Mouse (Mus musculus) heart, embryonic 11.5 days (tissue): Measurements from ENCODE around the gene Slc5a2. TPM values are rescaled to one million over a fixed set of nuclear protein-coding genes. Genes with fewer than 3 reads are reported as not detected.
A peak's percentile ranks its signal among the peaks of the same experiment; 100 is the strongest.

Experiments used
- ATAC-seq: fragments of 200-750 bp; cut with Nextera tagmentation; replicated peaks from 2 replicates; pipeline ENCODE4 v1.8.0; 2017; ENCODE audit warnings: moderate library complexity; ENCODE audit not compliant: insufficient number of reproducible peaks, low FRiP score, low TSS enrichment
- H3K27ac ChIP-seq: fragments of 300-500 bp; sonication (generic); 2 replicates; pipeline ENCODE4 v1.5.1; 2014; ENCODE audit warnings: mild to moderate bottlenecking, low read depth, low read length
- H3K27me3 ChIP-seq: fragments of 300-500 bp; sonication (generic); 2 replicates; pipeline ENCODE4 v1.6.1; 2014; ENCODE audit warnings: mild to moderate bottlenecking, low read length, mixed read lengths; ENCODE audit not compliant: control insufficient read depth, insufficient read depth
- H3K36me3 ChIP-seq: fragments of 300-500 bp; sonication (generic); 2 replicates; pipeline ENCODE4 v1.6.1; 2014; ENCODE audit warnings: mild to moderate bottlenecking, low read length, moderate library complexity, mixed read lengths; ENCODE audit not compliant: control insufficient read depth, insufficient read depth
- H3K4me1 ChIP-seq: fragments of 300-500 bp; sonication (generic); 2 replicates; pipeline ENCODE4 v1.6.1; 2014; ENCODE audit warnings: low read length; ENCODE audit not compliant: control insufficient read depth, insufficient read depth
- H3K4me2 ChIP-seq: fragments of 300-500 bp; sonication (generic); 2 replicates; pipeline ENCODE4 v1.6.1; 2014; ENCODE audit warnings: mild to moderate bottlenecking, moderate library complexity
- H3K4me3 ChIP-seq: fragments of 300-500 bp; sonication (generic); 2 replicates; pipeline ENCODE4 v1.5.1; 2014; ENCODE audit warnings: low read depth, low read length
- H3K9ac ChIP-seq: fragments of 300-500 bp; sonication (generic); 2 replicates; pipeline ENCODE4 v1.6.1; 2014; ENCODE audit warnings: mild to moderate bottlenecking, low read depth, low read length, moderate library complexity
- H3K9me3 ChIP-seq: fragments of 300-500 bp; sonication (generic); replicated peaks from 2 replicates; pipeline ENCODE4 v1.6.1; 2016; ENCODE audit warnings: low read length; ENCODE audit not compliant: control insufficient read depth
- WGBS: fragments of 180-500 bp; shearing (Covaris S2); extraction: QIAGEN DNeasy Blood & Tissue Kit; methylation state at CpG from one replicate; pipeline ENCODE4 v1.1.7; 2014; ENCODE audit not compliant: insufficient replicate concordance; 5-methylcytosine and 5-hydroxymethylcytosine counted together
- polyA plus RNA-seq: library from polyadenylated mRNA; unstranded; fragments of >200 nt; fragmentation: Nextera tagmentation; extraction: Ambion mirVana; gene quantifications from 2 replicates; pipeline ENCODE4 v1.2.1, GENCODE M21; 2014

Slc5a2 gene
- polyA plus RNA-seq, 1 experiment from 2014 or later, result 0.83 TPM

- no peak for ATAC-seq
Observed at GRCm38 (mm10) chr7:128298481-128299342, 33.3 kb downstream of the Slc5a2 start.

GRCm38 (mm10) chr7:128300952-128301351, 35.5 kb downstream of the Slc5a2 start:
- Histone ChIP-seq H3K4me2 (no peak overlapping the region), H3K9me3 (no peaks in the 10 kb centered on the region), H3K36me3 (no peaks in the 10 kb centered on the region), H3K4me3 (no peak overlapping the region), H3K9ac (no peak overlapping the region), H3K4me1 (peaks cover 9% of the 10 kb centered on the region; the same call in 1 of the 2 replicates), H3K27me3 (no peaks in the 10 kb centered on the region; the same call in 1 of the 2 replicates), H3K27ac (no peak overlapping the region)
- no peak for ATAC-seq
- WGBS, result 77% methylated on average over 3 of the region's 3 CpGs

More at GRCm38 (mm10) chr7:128298481-128299342, 33.3 kb downstream of the Slc5a2 start:
- peaks cover 9% of the 10 kb centered on the region; the same call in 1 of the 2 replicates for H3K4me1 ChIP-seq
- H3K4me2 ChIP-seq, result peak overlapping the region; percentile 77
- no peaks in the 10 kb centered on the region for H3K36me3 ChIP-seq
- no peak overlapping the region for H3K27ac ChIP-seq
- 83% methylated on average over 8 of the region's 8 CpGs for WGBS
- no peaks in the 10 kb centered on the region for H3K9me3 ChIP-seq
- no peaks in the 10 kb centered on the region; the same call in 1 of the 2 replicates for H3K27me3 ChIP-seq
- peak overlapping the region; percentile 76 for H3K4me3 ChIP-seq
- peak overlapping the region; percentile 83 for H3K9ac ChIP-seq

- no peak for ATAC-seq
- H3K27me3 ChIP-seq, result no peaks in the 10 kb centered on the region; the same call in 1 of the 2 replicates
Observed at GRCm38 (mm10) chr7:128302151-128302550, 36.7 kb downstream of the Slc5a2 start.

GRCm38 (mm10) chr7:128304198-128304597, 38.7 kb downstream of the Slc5a2 start:
- Histone ChIP-seq H3K36me3 (no peaks in the 10 kb centered on the region), H3K9me3 (no peaks in the 10 kb centered on the region), H3K27me3 (no peaks in the 10 kb centered on the region; the same call in 1 of the 2 replicates), H3K4me1 (no peaks in the 10 kb centered on the region), H3K9ac (no peak overlapping the region), H3K4me2 (no peak overlapping the region), H3K27ac (no peak overlapping the region), H3K4me3 (no peak overlapping the region)
- WGBS, result 75% methylated on average over 6 of the region's 6 CpGs
- ATAC-seq, result no peak

More at GRCm38 (mm10) chr7:128302151-128302550, 36.7 kb downstream of the Slc5a2 start:
- H3K4me3 ChIP-seq, result no peak overlapping the region
- WGBS, result 81% methylated on average over 3 of the region's 3 CpGs
- no peaks in the 10 kb centered on the region for H3K9me3 ChIP-seq
- H3K9ac ChIP-seq, result no peak overlapping the region
- peaks cover 3% of the 10 kb centered on the region; the same call in 1 of the 2 replicates for H3K4me1 ChIP-seq
- no peak overlapping the region for H3K27ac ChIP-seq
- H3K36me3 ChIP-seq, result no peaks in the 10 kb centered on the region
- no peak overlapping the region for H3K4me2 ChIP-seq

DNA sequence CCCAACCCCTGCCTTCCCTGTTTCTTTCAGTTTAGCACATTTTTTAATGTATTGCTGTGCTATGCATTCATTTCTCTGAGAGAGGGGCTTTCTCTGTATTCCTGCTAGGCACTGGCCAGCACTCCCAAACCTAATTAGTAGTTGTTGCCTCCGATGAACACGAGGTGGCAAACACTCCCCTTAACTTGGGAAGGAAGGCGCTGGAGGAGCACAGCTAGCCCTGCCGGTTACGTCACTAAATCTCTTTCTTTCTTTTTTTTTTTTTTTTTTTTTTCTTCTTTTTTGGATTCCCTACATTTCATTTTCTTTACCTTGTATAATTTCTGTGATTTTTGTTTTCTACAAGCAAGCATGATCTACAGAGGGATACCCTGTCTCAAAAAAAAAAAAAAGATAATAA, 39.5 kb downstream of the Slc5a2 start:
- no peaks in the 10 kb centered on the region for H3K36me3 ChIP-seq
- H3K4me1 ChIP-seq, result no peaks in the 10 kb centered on the region; the same call in 1 of the 2 replicates
- H3K9me3 ChIP-seq, result no peaks in the 10 kb centered on the region
- no peak overlapping the region for H3K4me2 ChIP-seq
- no peak overlapping the region for H3K4me3 ChIP-seq
- 4% methylated on average over 5 of the region's 5 CpGs for WGBS
- no peak overlapping the region for H3K27ac ChIP-seq
- H3K27me3 ChIP-seq, result no peaks in the 10 kb centered on the region; the same call in 1 of the 2 replicates
- no peak for ATAC-seq
- H3K9ac ChIP-seq, result no peak overlapping the region

DNA sequence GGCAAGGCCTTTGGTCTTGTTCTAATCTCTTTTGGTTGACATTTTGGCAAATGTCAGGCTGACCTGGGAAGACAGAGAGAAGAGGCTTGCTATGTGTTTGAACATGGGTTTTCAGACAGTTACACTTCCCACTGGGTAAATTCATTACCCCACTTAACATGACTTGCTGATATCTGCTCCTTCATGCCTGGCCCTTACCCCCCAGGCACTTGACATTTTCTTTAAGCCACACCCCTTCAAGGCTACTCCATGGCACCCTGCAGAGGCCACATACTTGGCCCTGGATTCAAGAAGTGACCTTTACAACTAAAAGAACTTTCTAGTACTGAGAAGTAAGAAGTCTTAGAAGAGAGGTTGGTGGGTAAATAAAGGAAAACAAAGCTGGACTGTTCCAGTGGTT, 42.4 kb downstream of the Slc5a2 start:
- Histone ChIP-seq H3K4me2 (no peak overlapping the region), H3K4me3 (no peak overlapping the region), H3K36me3 (no peaks in the 10 kb centered on the region), H3K9ac (no peak overlapping the region), H3K4me1 (peaks cover 6% of the 10 kb centered on the region), H3K27me3 (no peaks in the 10 kb centered on the region; the same call in none of the 2 replicates), H3K9me3 (no peaks in the 10 kb centered on the region), H3K27ac (no peak overlapping the region)
- no peak for ATAC-seq

DNA sequence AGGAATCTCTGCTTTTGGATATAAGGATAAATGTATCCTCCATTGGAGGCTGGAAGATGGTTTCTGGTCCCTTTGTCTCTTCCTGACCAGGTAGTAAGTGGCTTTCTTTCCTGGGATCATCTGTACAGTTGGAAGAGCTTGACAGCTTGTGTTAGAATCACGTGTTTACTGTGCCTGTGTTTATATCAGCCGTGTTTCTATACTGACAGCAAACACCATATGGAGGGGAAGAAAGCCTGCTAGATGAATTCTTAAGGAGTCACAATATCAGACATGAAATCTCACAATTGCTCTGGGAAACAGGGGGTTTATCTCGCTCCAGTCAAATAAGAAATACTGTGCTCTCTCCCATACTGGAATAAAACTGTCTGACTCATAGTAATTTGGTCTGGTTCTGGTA, 43.8 kb downstream of the Slc5a2 start:
- H3K9ac ChIP-seq, result no peak overlapping the region
- ATAC-seq, result no peak
- H3K27me3 ChIP-seq, result no peaks in the 10 kb centered on the region; the same call in 1 of the 2 replicates
- WGBS, result 71% methylated on average over 3 of the region's 3 CpGs
- no peak overlapping the region for H3K4me3 ChIP-seq
- H3K27ac ChIP-seq, result no peak overlapping the region
- H3K36me3 ChIP-seq, result no peaks in the 10 kb centered on the region
- no peak overlapping the region for H3K4me2 ChIP-seq
- H3K4me1 ChIP-seq, result peaks cover 6% of the 10 kb centered on the region
- H3K9me3 ChIP-seq, result no peaks in the 10 kb centered on the region

DNA sequence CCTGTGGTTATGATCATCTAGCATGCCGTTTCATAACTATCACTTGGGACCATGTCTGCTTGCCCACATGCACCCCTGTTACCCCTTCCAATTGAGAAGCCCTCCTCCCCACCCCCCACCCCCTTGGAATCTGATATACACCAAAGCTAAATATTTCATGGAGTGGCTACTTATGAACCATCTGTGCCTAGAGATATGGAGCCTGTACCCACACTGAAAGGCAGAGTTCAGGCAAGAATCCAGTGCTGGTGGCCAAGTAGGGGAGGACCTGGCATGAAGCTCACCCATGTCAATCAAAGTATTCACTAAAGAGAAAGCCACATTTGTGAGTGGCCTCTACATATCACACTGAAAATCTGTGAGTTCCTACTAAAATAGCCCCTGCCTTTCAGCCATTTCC, 44.3 kb downstream of the Slc5a2 start:
- Histone ChIP-seq H3K4me1 (peaks cover 6% of the 10 kb centered on the region), H3K36me3 (no peaks in the 10 kb centered on the region), H3K9me3 (no peaks in the 10 kb centered on the region), H3K9ac (no peak overlapping the region), H3K27me3 (no peaks in the 10 kb centered on the region; the same call in 1 of the 2 replicates), H3K27ac (no peak overlapping the region), H3K4me2 (no peak overlapping the region), H3K4me3 (no peak overlapping the region)
- ATAC-seq, result no peak
- WGBS, result 46% methylated on average over 1 of the region's 1 CpGs
